Mouse (Mus musculus) CD4-positive helper T cell, adult 2 months (primary cell): ENCODE measurements around the gene Ncmap.
A peak's percentile ranks its signal among the peaks of the same experiment; 100 is the strongest.

ENCODE experiments used
- DNase-seq: peaks from one replicate; pipeline ENCODE4 v3.0.0-alpha.2; 2012; ENCODE audit warnings: low read depth, missing footprints, low spot score

Ncmap gene

DNA sequence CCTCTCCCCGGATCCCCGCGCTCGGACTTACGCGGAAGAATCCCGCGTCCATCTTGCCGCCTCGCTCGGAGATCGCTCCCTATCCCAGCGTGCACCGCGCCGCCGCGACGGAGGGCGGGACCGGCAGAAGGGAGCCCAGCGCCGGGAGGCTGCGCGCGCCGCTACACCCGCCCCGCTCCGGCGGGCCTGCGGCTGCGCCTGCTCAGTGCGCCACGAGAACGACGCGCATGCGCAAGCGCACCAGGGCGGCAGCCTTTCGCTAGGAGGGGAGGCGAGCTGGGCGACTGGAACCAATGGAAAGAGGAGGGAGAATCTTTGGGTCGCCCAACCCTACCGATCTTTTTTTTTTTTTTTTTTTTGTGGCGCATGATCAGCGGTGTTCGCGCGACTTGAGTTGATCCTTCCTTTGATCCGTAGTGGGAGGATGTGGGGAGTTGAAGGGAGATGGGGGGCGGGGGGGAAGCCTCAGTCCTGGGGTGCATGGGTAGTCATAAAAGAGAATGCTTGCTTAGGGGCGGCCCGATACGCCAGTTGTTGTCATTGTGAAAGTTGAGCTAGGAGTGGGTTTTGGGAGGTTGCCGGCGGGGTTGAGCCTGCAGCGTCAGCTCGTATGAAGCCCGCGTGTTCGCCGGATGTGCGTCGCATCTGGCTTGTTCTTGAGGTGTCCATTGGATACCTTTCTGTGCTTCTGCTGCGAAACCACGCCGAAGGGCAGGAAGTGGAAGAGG lies 44.8 kb downstream of the Ncmap start, which contains the start of gene Srrm1:
Srrm1 (minus strand) TSS at position 256 of the 728 bp plus-strand sequence.
- peak; percentile 99 for DNase-seq

DNA sequence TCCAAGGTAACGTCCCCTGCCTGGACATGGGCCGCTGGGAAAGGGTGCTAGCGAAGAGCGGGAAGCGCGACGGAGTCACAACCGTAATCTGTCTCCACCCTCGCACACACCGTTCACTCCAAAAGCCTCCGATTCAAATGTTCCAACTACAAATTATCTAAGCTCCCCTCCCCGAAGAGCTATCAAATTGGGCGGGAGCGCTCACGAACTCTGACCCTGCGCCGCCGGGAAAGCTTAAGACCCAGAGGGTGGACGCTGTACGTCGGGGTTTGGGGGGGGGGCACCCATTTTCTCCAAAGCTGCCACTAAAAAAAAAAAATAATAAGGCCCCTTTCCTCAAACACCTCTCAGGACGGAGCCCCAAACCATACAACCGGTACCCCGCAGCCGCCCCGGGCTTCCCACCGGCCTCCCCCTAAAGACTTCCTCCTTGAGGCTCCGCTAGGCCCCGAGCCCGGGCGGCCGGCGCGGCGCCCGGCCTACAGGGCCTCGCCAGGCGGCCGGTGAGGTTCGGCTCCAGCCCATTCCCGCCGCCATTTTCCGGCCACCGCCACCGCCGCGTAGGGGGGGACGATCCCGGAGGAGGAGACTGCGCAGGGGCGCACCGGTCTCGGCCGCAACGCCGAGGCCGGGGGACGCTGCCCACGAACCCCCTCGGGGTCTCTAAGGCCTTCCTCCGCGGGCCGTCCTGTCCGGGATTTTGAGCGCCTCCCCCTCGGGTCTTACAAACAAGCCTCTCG lies 45.5 kb downstream of the Ncmap start:
- no peak for DNase-seq

GRCm38 (mm10) chr4:135337376-135337942 lies 60.6 kb downstream of the Ncmap start:
- DNase-seq, result no peak

DNA sequence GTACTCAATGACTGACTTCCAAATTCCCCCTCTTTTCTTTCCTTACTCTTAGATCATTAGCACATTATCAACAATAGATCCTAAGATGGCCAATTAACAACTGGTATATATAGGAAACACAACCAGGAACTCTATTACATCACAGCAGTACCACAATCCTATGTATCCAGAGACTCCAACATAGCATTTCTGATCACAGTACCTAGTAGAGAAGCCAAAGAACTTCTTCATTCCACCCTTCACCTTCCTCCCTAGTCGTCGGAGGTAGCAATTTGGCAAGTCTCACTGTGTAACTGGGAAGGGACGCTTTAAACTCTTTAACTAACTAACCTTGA lies 62.0 kb downstream of the Ncmap start:
- no peak for DNase-seq

GRCm38 (mm10) chr4:135335327-135336022 lies 62.6 kb downstream of the Ncmap start:
- no peak for DNase-seq

GRCm38 (mm10) chr4:135326469-135326868 lies 71.6 kb downstream of the Ncmap start:
- no peak for DNase-seq

GRCm38 (mm10) chr4:135326046-135326445 lies 72.0 kb downstream of the Ncmap start:
- no peak for DNase-seq

- DNase-seq, result no peak
Observed at GRCm38 (mm10) chr4:135323021-135323420, 75.0 kb downstream of the Ncmap start.
